Mouse (Mus musculus) neural tube, embryonic 11.5 days (tissue): ENCODE measurements at regions not wholly inside any gene's neighbourhood (a gene's known extent, or its start where the extent isn't known, plus 50 kb on each side); places are given as distances from the start of the nearest gene placed in this dataset.

Source experiments
- ATAC-seq: fragments of 200-750 bp; cut with Nextera tagmentation; 2 replicates; pipeline ENCODE4 v1.8.0; 2017; ENCODE audit warnings: moderate number of reproducible peaks, mild to moderate bottlenecking, moderate TSS enrichment, moderate library complexity; ENCODE audit not compliant: insufficient read depth, low FRiP score, low TSS enrichment
- DNase-seq: peaks from one replicate; pipeline ENCODE4 v3.0.0-alpha.2; 2015; ENCODE audit warnings: low spot score
- H3K27ac ChIP-seq: fragments of 300-500 bp; sonication (generic); 2 replicates; pipeline ENCODE4 v1.5.1; 2014; ENCODE audit warnings: low read depth, mild to moderate bottlenecking, low read length
- H3K27me3 ChIP-seq: fragments of 300-500 bp; sonication (generic); 2 replicates; pipeline ENCODE4 v1.6.1; 2014; ENCODE audit warnings: mild to moderate bottlenecking, low read length, mixed read lengths; ENCODE audit not compliant: control insufficient read depth, insufficient read depth
- H3K36me3 ChIP-seq: fragments of 300-500 bp; sonication (generic); 2 replicates; pipeline ENCODE4 v1.6.1; 2014; ENCODE audit warnings: mild to moderate bottlenecking, low read length, moderate library complexity, mixed read lengths; ENCODE audit not compliant: control insufficient read depth, insufficient read depth
- H3K4me1 ChIP-seq: fragments of 300-500 bp; sonication (generic); 2 replicates; pipeline ENCODE4 v1.6.1; 2014; ENCODE audit warnings: low read length, mixed read lengths; ENCODE audit not compliant: control insufficient read depth, insufficient read depth
- H3K4me2 ChIP-seq: fragments of 300-500 bp; sonication (generic); 2 replicates; pipeline ENCODE4 v1.6.1; 2014; ENCODE audit warnings: low read depth, mild to moderate bottlenecking, moderate library complexity
- H3K4me3 ChIP-seq: fragments of 300-500 bp; sonication (generic); 2 replicates; pipeline ENCODE4 v1.5.1; 2014; ENCODE audit warnings: low read depth, low read length
- H3K9ac ChIP-seq: fragments of 300-500 bp; sonication (generic); 2 replicates; pipeline ENCODE4 v1.6.1; 2014; ENCODE audit warnings: mild to moderate bottlenecking, low read length
- H3K9me3 ChIP-seq: fragments of 300-500 bp; sonication (generic); 2 replicates; pipeline ENCODE4 v1.6.1; 2016; ENCODE audit warnings: low read length; ENCODE audit not compliant: control insufficient read depth
- WGBS: fragments of 180-500 bp; shearing (Covaris S2); extraction: QIAGEN DNeasy Blood & Tissue Kit; methylation state at CpG from one replicate; pipeline ENCODE4 v1.1.7; 2014; 5-methylcytosine and 5-hydroxymethylcytosine counted together

DNA sequence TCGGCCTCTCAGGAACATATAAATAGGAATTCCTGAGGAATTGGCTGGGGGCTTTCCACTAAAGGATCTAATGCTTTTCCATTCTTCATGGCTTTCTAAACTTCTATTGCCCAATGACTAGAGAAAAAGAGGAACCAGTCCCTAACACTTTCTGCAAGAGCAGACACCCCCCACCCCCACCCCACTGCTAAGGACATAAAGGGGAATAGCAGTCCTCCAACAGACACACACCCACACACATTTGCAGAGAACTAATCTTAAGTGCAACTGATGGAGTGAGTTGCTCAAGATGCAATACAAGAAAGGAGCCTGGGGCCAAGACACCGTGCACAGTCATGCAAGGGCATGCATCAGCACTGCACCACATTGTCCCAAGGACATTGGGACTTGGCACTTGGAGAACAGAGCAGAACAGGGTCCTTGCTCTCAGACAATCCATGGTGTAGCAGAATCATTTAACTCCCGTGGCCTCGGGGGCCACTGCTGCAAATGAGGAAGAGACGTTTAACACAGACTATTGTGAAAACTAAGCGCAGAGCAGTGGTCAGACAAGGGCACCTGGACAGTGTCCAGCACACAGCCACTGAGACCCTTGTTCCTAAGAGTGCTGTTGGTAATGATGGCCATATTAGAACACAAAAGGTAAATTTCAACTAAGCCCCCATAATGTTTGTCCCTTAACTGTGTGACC is 161.1 kb downstream of the Xpnpep1 start:
- 90% methylated on average over 6 of the region's 6 CpGs for WGBS
- H3K4me1 ChIP-seq: no peaks in the 10 kb centered on the region
- H3K4me2 ChIP-seq: no peak overlapping the region
- no peak overlapping the region for H3K4me3 ChIP-seq
- H3K9ac ChIP-seq: no peak overlapping the region
- H3K27ac ChIP-seq: no peak overlapping the region
- no peak for ATAC-seq
- H3K9me3 ChIP-seq: no peaks in the 10 kb centered on the region
- H3K36me3 ChIP-seq: no peaks in the 10 kb centered on the region
- no peaks in the 10 kb centered on the region for H3K27me3 ChIP-seq
- DNase-seq: no peak

DNA sequence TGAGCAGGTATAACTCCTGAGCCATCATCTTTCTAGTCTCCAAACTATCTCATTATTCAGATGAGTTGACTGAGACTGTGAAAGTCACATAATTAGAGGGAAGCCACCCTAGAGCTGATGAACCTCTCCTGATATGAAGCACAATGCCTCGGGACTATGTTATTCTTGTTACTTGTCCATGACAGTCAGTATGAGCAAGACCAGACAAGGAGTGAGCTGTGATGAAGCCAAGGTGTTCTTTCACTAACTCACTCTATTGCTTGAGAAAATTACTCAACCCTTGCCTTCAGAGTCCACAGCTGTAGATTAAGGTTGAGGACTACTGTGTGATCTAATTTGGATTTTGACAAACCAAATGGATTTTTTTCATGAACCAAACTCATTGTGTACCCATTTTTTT is 173.4 kb downstream of the Xpnpep1 start:
- Histone ChIP-seq H3K4me2 (no peak overlapping the region), H3K9ac (no peak overlapping the region), H3K27ac (no peak overlapping the region), H3K36me3 (no peaks in the 10 kb centered on the region), H3K27me3 (no peaks in the 10 kb centered on the region), H3K9me3 (no peaks in the 10 kb centered on the region), H3K4me3 (no peak overlapping the region), H3K4me1 (no peaks in the 10 kb centered on the region)
- ATAC-seq (no peak), DNase-seq (no peak)
- 85% methylated on average over 1 of the region's 1 CpGs for WGBS

DNA sequence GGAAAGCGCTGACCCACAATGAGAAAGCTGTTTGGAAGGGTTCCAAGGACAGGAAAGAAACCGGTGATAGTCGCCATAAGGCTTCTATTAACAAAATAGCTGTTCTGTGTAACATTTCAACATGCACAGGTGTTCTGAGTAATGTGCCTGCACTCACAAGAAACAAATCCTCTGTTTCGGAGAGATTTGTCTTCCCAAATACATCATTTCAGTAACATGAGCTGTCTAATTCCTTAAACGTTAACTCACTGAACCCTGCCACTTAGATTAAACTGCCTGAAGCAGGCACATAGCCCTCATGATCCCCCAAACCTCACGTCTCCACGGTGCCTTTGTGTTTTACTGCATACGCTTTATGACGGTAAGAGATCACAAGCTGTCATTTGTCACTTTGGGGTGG is 178.4 kb downstream of the Xpnpep1 start:
- DNase-seq (no peak), ATAC-seq (no peak)
- Histone ChIP-seq H3K9ac (no peak overlapping the region), H3K9me3 (no peaks in the 10 kb centered on the region), H3K27ac (no peak overlapping the region), H3K27me3 (no peaks in the 10 kb centered on the region), H3K4me2 (no peak overlapping the region), H3K36me3 (no peaks in the 10 kb centered on the region), H3K4me3 (no peak overlapping the region), H3K4me1 (no peaks in the 10 kb centered on the region)
- WGBS: 51% methylated on average over 9 of the region's 9 CpGs

DNA sequence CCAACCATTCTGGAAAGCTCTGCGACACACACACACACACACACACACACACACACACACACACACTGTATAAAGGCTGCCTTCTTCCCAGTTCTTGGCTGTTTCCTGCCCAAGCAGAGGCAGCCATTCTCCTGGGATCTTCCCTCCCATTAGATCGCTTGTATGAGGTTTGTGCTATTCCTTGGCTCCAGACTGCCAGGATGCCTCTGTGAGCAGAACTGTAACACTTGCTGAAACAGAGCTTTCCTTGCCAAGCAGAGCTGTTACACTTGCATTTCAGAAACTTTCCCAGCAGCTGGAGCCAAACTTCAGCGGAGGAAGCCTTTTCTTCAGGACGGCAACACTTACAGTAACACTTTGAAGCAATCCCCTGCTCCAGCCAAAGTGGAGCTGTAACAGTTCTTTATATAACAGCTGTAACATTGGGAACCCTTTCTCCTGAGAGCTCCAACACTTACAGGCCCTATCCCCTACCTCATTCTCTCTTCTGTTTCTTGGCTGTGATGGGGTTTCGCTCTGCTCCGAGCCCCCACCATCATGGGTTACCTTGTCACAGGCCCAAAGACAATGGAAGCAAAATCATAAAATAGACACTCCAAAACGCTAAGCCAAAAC is 185.8 kb downstream of the Xpnpep1 start:
- Histone ChIP-seq H3K9me3 (no peaks in the 10 kb centered on the region), H3K27me3 (no peaks in the 10 kb centered on the region), H3K4me2 (no peak overlapping the region), H3K4me1 (no peaks in the 10 kb centered on the region), H3K36me3 (no peaks in the 10 kb centered on the region), H3K9ac (no peak overlapping the region), H3K27ac (no peak overlapping the region), H3K4me3 (no peak overlapping the region)
- ATAC-seq (no peak), DNase-seq (no peak)
- WGBS: 82% methylated on average over 7 of the region's 7 CpGs

DNA sequence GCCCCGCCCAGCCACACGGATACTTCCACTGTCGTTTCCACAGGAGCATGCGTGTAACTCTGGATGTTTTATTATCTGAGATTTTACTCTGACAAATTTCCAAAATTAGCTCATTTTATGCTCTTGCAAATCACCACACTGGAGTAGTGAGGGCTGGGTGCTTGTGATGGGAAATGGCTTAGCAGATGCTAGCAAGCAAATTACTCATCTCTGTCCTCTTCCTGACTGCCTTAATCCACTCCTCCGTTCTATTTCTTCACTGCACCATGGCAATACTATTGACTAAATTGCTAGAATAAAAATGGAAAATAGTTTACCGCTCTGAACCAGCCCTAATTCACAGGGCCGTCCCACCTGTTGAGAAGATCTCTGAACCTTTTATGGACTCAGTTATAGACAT is 223.8 kb downstream of the Xpnpep1 start:
- Histone ChIP-seq H3K4me2 (no peak overlapping the region), H3K9me3 (no peaks in the 10 kb centered on the region), H3K9ac (no peak overlapping the region), H3K36me3 (no peaks in the 10 kb centered on the region), H3K4me1 (no peaks in the 10 kb centered on the region), H3K27ac (no peak overlapping the region), H3K27me3 (no peaks in the 10 kb centered on the region), H3K4me3 (no peak overlapping the region)
- 91% methylated on average over 7 of the region's 7 CpGs for WGBS
- ATAC-seq (no peak), DNase-seq (no peak)

DNA sequence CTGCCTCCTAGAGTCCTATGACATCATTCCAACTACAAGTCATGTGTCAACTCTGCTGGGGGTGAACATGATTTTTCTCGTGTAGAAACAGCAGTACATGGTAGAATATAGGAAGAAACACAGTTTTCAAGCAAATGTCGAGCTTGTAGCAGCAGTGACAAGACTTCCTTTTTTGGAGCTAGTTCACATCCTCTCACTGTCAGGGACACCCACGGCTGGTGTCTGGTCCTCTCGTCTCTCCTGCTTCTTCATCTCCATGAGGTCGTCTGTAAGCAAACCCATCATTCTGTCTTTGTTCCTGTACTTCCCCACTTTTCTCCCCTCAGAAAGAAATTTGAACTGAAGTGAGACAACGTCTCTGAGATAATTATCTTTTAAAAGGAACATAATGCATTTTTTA is 228.0 kb downstream of the Xpnpep1 start:
- ATAC-seq (no peak), DNase-seq (no peak)
- Histone ChIP-seq H3K4me1 (no peaks in the 10 kb centered on the region), H3K36me3 (no peaks in the 10 kb centered on the region), H3K4me2 (no peak overlapping the region), H3K9ac (no peak overlapping the region), H3K9me3 (no peaks in the 10 kb centered on the region), H3K27me3 (no peaks in the 10 kb centered on the region), H3K4me3 (no peak overlapping the region), H3K27ac (no peak overlapping the region)
- 85% methylated on average over 6 of the region's 6 CpGs for WGBS

DNA sequence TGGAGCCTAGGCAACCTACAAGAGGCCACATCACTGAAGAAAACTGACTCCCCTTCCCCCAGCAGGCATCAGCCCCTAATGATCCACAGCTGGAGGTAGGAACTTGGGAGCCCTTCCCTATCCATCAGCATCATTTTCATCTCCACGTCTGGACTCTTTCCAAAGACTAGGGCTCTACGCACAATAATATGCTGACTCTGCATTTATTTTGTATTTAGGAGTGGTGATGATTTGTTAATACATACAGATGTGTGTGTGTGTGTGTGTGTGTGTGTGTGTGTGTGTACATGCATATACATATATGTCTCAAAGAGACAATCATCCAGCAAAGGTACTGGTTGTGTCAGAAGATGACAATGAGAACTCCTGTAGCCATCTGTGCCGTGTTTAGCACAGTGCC is 251.2 kb downstream of the Xpnpep1 start:
- ATAC-seq (no peak), DNase-seq (no peak)
- 89% methylated on average over 3 of the region's 3 CpGs for WGBS
- H3K27me3 ChIP-seq: no peaks in the 10 kb centered on the region
- H3K9ac ChIP-seq: no peak overlapping the region
- no peaks in the 10 kb centered on the region for H3K9me3 ChIP-seq
- no peak overlapping the region for H3K27ac ChIP-seq
- H3K36me3 ChIP-seq: no peaks in the 10 kb centered on the region
- H3K4me2 ChIP-seq: no peak overlapping the region
- no peak overlapping the region for H3K4me3 ChIP-seq
- no peaks in the 10 kb centered on the region for H3K4me1 ChIP-seq

DNA sequence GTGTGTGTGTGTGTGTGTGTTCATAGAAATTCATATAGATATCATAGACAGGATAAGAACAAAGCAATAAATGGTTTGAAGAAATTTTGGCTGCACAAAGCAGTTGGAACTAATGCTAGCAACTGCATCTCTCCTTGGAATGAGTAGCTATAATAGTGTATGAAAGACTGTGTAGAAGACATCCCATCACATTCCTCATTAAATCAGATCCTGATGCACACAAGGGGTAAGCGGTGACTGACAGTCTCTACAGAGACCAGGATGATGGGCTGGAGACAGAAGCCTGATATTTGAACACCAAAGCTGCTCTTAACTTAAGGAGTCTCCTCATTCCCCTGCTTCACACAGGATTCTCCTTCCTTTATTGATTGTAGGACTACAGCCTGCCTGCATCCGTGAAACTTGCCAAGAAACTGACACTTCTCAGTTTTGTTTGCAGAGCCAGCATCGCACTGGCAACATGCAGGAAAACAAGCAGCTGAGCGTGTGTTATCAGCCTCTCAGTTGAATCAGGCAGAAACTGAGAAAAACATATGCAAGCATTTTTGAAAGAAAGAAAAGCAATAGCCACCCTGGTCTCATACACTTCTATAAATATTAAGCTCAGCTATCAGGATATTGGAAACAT is 271.1 kb downstream of the Xpnpep1 start:
- ATAC-seq (no peak), DNase-seq (no peak)
- WGBS: 90% methylated on average over 4 of the region's 4 CpGs

DNA sequence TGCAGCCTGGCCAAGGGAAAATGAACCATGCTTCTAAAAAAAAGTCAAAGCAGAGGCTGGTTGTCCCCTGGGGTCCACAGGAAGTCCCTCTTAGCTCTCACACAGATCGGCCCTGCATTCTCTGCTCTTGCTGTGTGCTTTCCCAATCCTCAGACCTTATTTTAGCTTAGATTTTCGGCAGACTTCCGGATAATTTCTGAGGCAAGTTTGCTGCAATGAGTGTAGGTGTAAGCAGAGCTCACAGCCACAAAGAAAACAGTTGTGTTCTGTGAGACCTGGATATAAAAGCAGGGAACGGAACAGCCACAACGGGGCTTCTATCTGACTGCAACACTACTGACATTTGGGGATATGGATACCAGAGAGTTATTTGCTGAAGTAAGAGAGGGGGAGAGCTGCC is 271.9 kb downstream of the Xpnpep1 start:
- ATAC-seq: no peak
- WGBS: 82% methylated on average over 5 of the region's 5 CpGs

More for the DNA sequence above, 271.1 kb downstream of the Xpnpep1 start:
- Histone ChIP-seq H3K9ac (no peak overlapping the region), H3K9me3 (no peaks in the 10 kb centered on the region), H3K27me3 (no peaks in the 10 kb centered on the region), H3K27ac (no peak overlapping the region), H3K4me1 (no peaks in the 10 kb centered on the region), H3K4me3 (no peak overlapping the region), H3K36me3 (no peaks in the 10 kb centered on the region), H3K4me2 (no peak overlapping the region)

More for the DNA sequence above, 271.9 kb downstream of the Xpnpep1 start:
- no peak overlapping the region for H3K4me3 ChIP-seq
- no peaks in the 10 kb centered on the region for H3K9me3 ChIP-seq
- no peaks in the 10 kb centered on the region for H3K27me3 ChIP-seq
- H3K36me3 ChIP-seq: no peaks in the 10 kb centered on the region
- no peak overlapping the region for H3K9ac ChIP-seq
- no peak overlapping the region for H3K27ac ChIP-seq
- DNase-seq: no peak
- H3K4me2 ChIP-seq: no peak overlapping the region
- H3K4me1 ChIP-seq: no peaks in the 10 kb centered on the region
